Mouse (Mus musculus): ENCODE data around the gene 2310022B05Rik. TPM values are rescaled to one million over a fixed set of nuclear protein-coding genes. Genes with fewer than 3 reads are reported as not detected.

The 2310022B05Rik gene
- polyA plus RNA-seq, 1 experiment from 2014 or later: 9.4 TPM

- Histone ChIP-seq H3K36me3 (peaks cover 92% of the 10 kb centered on the region), H3K27ac (no peak overlapping the region), H3K9me3 (replicated peaks) (no peaks in the 10 kb centered on the region), H3K4me2 (no peak overlapping the region), H3K4me3 (no peak overlapping the region), H3K9ac (no peak overlapping the region), H3K4me1 (no peaks in the 10 kb centered on the region), H3K27me3 (replicated peaks) (no peaks in the 10 kb centered on the region)
- 81% methylated on average over 10 of the region's 10 CpGs for WGBS (ENCODE audit: insufficient replicate concordance)
- no peak for ATAC-seq
Measured at GRCm38 (mm10) chr8:124681077-124681791, 18.1 kb upstream of the 2310022B05Rik start.

DNA sequence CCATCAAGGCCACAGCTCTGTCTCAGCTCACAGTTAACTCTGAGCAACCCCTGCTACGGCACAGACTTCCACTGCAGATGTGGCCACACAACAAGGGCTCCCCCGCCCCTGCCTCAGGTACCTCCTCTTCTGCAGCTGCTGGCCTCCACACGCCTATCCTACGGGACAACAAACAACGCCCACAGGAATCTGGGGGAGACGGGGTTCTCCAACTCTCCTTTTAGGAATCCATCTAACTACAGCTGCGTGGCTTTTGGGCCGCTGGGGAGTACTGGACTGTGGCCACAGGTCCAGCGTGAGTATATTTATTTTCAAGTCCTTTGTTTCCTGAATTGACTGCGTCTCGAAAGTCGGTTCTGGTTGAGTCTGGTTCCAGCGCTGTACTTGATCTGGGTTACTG lies 15.1 kb upstream of the 2310022B05Rik start:
- no peak for ATAC-seq
- no peak overlapping the region for H3K4me2 ChIP-seq
- no peak overlapping the region for H3K4me3 ChIP-seq
- no peak overlapping the region for H3K9ac ChIP-seq
- H3K9me3 ChIP-seq (replicated peaks): no peaks in the 10 kb centered on the region
- no peak overlapping the region for H3K27ac ChIP-seq
- H3K4me1 ChIP-seq: no peaks in the 10 kb centered on the region
- H3K27me3 ChIP-seq (replicated peaks): no peaks in the 10 kb centered on the region
- 88% methylated on average over 13 of the region's 13 CpGs for WGBS (ENCODE audit: insufficient replicate concordance)
- H3K36me3 ChIP-seq: peaks cover 91% of the 10 kb centered on the region

DNA sequence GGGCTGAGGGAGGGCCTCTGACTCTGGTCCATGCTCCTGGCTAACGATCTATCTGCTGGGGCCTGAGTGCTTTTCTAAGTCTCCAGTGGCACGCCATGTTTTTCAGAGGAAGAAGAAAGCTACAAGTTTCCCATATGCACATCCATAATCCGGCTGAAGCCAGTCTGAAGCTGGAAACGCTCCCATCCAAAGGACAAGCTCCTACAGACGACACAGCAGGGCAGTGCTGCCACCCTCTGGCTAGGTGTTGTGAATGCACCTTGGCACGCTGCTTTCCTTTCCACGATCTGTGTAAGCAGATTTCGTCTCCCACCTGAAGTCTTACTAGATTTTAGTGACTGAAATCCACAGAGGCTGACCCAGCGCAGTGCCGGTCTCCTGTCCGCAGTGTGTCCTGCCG lies 14.3 kb upstream of the 2310022B05Rik start:
- no peak overlapping the region for H3K4me3 ChIP-seq
- H3K9me3 ChIP-seq (replicated peaks): no peaks in the 10 kb centered on the region
- ATAC-seq: no peak
- no peak overlapping the region for H3K4me2 ChIP-seq
- no peaks in the 10 kb centered on the region for H3K4me1 ChIP-seq
- H3K27me3 ChIP-seq (replicated peaks): no peaks in the 10 kb centered on the region
- peaks cover 90% of the 10 kb centered on the region for H3K36me3 ChIP-seq
- H3K9ac ChIP-seq: no peak overlapping the region
- H3K27ac ChIP-seq: no peak overlapping the region
- WGBS (ENCODE audit: insufficient replicate concordance): 62% methylated on average over 12 of the region's 12 CpGs

DNA sequence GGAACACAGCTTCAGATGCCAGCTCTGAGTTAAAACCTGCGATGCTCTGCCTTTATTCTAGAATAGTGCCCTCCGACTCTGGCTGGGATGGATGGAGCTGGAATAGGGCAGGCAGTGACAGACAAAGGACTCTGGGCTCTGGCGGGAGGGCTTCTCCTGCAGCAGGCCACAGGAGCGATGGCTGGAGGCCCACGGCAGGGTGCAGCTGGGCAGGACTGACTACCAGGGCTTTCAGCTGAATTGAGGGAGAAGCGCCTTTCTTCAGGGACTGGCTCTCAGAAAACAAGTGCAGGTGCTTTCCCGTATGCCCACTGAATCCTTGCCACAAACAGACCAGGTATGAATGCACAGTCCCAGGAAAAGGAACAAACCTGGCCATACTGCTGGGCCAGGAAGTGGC lies 13.9 kb upstream of the 2310022B05Rik start:
- no peaks in the 10 kb centered on the region for H3K9me3 ChIP-seq (replicated peaks)
- no peak overlapping the region for H3K4me2 ChIP-seq
- WGBS (ENCODE audit: insufficient replicate concordance): 83% methylated on average over 7 of the region's 7 CpGs
- no peak overlapping the region for H3K4me3 ChIP-seq
- no peak for ATAC-seq
- H3K27me3 ChIP-seq (replicated peaks): no peaks in the 10 kb centered on the region
- no peaks in the 10 kb centered on the region for H3K4me1 ChIP-seq
- no peak overlapping the region for H3K27ac ChIP-seq
- H3K36me3 ChIP-seq: peaks cover 90% of the 10 kb centered on the region
- no peak overlapping the region for H3K9ac ChIP-seq

DNA sequence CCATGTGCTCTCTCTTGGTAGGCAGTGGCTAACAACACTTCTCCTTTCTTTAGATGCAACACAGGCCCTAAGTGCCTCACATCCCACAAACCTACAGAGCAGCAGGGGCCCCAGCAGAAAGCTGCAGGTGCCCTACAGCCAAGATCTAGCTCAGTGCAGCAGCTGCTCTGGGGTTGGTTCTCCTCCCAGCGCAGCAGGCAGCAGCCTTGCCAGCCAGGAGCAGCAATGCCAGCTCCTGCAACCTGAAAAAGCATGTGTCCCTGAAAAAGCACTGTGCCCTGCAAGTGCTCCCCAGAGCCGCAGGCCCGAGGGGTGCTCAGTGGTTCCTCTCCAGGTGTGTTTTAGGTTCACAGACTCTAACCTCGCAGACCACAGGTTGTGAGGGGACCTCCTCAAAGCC lies 13.5 kb upstream of the 2310022B05Rik start:
- Histone ChIP-seq H3K9ac (no peak overlapping the region), H3K36me3 (peaks cover 87% of the 10 kb centered on the region), H3K4me1 (no peaks in the 10 kb centered on the region), H3K4me2 (no peak overlapping the region), H3K27ac (no peak overlapping the region), H3K4me3 (no peak overlapping the region), H3K27me3 (replicated peaks) (no peaks in the 10 kb centered on the region), H3K9me3 (replicated peaks) (no peaks in the 10 kb centered on the region)
- WGBS (ENCODE audit: insufficient replicate concordance): 82% methylated on average over 4 of the region's 4 CpGs
- ATAC-seq: no peak

DNA sequence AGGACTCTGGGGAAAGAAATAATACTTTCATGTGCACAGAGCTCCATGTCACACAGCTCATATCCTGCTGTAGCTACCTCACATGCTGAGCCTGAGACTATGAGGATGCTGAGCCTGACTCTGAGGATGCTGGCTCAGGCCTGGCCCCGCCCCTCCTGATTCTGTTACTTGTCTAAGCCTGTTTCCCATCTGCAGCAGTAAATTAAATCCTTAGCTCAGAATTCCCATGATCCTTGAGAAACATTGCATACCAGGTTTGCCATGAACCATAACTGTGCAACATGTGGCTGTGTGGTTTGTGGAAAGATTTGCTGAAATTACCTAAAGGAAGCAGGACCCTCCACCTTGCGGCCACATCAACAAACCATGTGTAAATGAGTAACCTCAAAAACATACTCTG lies 9.2 kb upstream of the 2310022B05Rik start:
- H3K4me1 ChIP-seq: no peaks in the 10 kb centered on the region
- no peaks in the 10 kb centered on the region for H3K27me3 ChIP-seq (replicated peaks)
- H3K9me3 ChIP-seq (replicated peaks): no peaks in the 10 kb centered on the region
- ATAC-seq: no peak
- no peak overlapping the region for H3K4me3 ChIP-seq
- H3K4me2 ChIP-seq: no peak overlapping the region
- no peak overlapping the region for H3K27ac ChIP-seq
- peaks cover 64% of the 10 kb centered on the region for H3K36me3 ChIP-seq
- H3K9ac ChIP-seq: no peak overlapping the region
- WGBS (ENCODE audit: insufficient replicate concordance): 80% methylated on average over 2 of the region's 2 CpGs

DNA sequence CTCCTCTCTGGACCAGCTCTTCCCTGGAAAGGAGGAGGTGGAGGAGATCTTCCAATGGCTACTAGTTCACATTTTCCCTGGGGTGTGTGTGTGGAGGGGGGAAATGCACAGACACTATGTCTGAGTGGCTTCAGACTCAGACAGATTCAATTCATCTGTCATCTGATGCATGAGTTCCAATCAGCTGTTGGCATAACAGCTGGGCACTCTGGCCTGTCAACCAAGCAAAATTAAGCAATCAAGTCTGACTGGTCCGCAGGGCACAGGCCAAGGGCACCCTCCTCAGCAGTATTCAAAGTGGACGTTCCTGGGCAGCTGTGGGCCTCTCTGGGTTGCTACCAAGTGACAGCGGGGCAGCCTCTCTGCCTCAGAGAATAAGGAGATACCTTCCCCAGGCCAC lies 5.6 kb upstream of the 2310022B05Rik start:
- Histone ChIP-seq H3K4me3 (no peak overlapping the region), H3K9ac (no peak overlapping the region), H3K27me3 (replicated peaks) (no peaks in the 10 kb centered on the region), H3K9me3 (replicated peaks) (no peaks in the 10 kb centered on the region), H3K36me3 (peaks cover 32% of the 10 kb centered on the region), H3K4me1 (peaks cover 1% of the 10 kb centered on the region; the same call in 1 of the 2 replicates), H3K4me2 (no peak overlapping the region), H3K27ac (no peak overlapping the region)
- ATAC-seq: no peak
- 73% methylated on average over 3 of the region's 3 CpGs for WGBS (ENCODE audit: insufficient replicate concordance)

DNA sequence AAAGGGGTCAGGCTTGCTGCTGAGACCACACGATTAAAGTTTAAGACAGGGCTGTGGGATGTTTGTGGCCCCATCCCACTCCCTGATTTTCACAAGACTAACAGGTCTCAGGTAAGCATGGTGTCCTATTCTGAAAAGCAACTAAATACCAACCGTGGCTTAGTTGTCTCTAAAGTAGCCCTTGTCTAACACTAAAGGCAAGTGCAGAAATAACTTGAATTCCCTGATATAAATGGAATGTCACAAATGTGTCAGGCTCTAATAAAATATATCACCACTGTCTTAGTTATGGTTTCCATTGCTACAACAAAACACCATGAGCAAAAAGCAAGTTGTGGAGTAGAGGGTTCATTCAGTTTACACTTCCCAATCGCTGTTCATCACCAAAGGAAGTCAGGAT lies 1.2 kb upstream of the 2310022B05Rik start:
- 68% methylated on average over 3 of the region's 3 CpGs for WGBS (ENCODE audit: insufficient replicate concordance)
- Histone ChIP-seq H3K9me3 (replicated peaks) (no peaks in the 10 kb centered on the region), H3K27ac (no peak overlapping the region), H3K4me1 (peaks cover 38% of the 10 kb centered on the region), H3K4me3 (no peak overlapping the region), H3K4me2 (no peak overlapping the region), H3K36me3 (no peaks in the 10 kb centered on the region), H3K27me3 (replicated peaks) (no peaks in the 10 kb centered on the region), H3K9ac (no peak overlapping the region)
- ATAC-seq: no peak

DNA sequence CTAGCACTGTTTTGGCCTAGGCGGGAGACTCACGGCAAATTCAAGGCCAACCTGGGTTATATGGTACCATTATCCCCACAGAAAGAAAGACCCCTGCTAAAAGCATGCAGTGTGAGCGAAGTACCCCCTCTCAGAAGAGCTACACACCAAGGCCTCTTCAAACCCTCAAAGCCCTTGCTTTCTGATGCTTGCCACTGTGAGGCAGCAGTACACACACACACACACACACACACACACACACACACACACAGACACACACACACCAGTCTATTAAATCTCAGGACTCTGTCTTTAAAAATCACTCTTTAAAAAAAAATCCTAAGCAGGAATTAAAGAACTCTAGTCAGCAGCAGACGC lies 683 bp upstream of the 2310022B05Rik start:
- peak overlapping the region; percentile 99 for H3K4me2 ChIP-seq
- ATAC-seq: no peak
- peaks cover 43% of the 10 kb centered on the region for H3K4me1 ChIP-seq
- H3K4me3 ChIP-seq: peak overlapping the region; percentile 82; the same call in 1 of the 2 replicates
- H3K27ac ChIP-seq: peak overlapping the region; percentile 78; the same call in 1 of the 2 replicates
- 72% methylated on average over 4 of the region's 4 CpGs for WGBS (ENCODE audit: insufficient replicate concordance)
- H3K36me3 ChIP-seq: no peaks in the 10 kb centered on the region
- no peaks in the 10 kb centered on the region for H3K27me3 ChIP-seq (replicated peaks)
- no peaks in the 10 kb centered on the region for H3K9me3 ChIP-seq (replicated peaks)
- H3K9ac ChIP-seq: no peak overlapping the region

DNA sequence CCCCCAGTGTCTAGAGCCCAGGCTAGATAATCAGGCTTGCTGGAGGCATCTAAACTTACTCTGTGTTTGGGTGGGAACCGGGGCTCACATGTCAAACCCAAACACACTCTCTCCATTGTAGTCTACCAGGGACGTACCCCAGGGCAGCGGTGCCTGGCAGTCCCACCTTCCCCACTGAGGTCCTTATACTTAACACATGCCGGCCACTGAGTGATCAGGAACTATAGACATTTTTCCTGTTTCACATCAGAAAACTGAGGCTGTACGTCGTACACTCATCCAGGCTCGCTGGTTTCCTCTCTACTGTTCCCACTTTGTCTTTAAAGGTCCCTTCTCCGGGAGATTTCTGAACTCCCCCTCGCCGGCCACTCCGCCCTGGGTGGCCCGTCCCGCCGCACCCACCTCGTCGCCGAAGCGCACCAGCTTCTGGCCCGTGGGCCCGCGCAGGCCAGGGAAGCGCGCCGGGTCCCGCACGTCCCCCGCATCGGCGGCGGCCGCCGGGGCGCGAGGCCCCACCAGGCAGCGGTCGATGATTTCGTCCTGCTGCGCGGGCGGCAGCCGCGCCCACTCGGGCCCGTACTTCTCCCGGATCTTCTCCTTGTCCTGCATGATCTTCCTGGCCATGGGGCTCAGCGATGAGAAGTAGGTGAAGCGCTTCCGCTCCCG lies 590 bp downstream of the 2310022B05Rik start:
- ATAC-seq: peak; percentile 28
- H3K4me1 ChIP-seq: peaks cover 55% of the 10 kb centered on the region
- WGBS (ENCODE audit: insufficient replicate concordance): under 1% methylated on average over 49 of the region's 49 CpGs

GRCm38 (mm10) chr8:124661781-124662180 lies 1.4 kb downstream of the 2310022B05Rik start:
- Histone ChIP-seq H3K36me3 (no peaks in the 10 kb centered on the region), H3K4me1 (peaks cover 63% of the 10 kb centered on the region), H3K4me3 (peak overlapping the region; percentile 82), H3K27me3 (replicated peaks) (no peaks in the 10 kb centered on the region), H3K9me3 (replicated peaks) (no peaks in the 10 kb centered on the region), H3K9ac (peak overlapping the region; percentile 89), H3K4me2 (peak overlapping the region; percentile 99), H3K27ac (no peak overlapping the region; the same call in 1 of the 2 replicates)
- WGBS (ENCODE audit: insufficient replicate concordance): 54% methylated on average over 9 of the region's 9 CpGs
- no peak for ATAC-seq

More for the DNA sequence above, 590 bp downstream of the 2310022B05Rik start:
- Histone ChIP-seq H3K4me3 (peak overlapping the region; percentile 82), H3K9me3 (replicated peaks) (no peaks in the 10 kb centered on the region), H3K27me3 (replicated peaks) (no peaks in the 10 kb centered on the region), H3K36me3 (no peaks in the 10 kb centered on the region), H3K27ac (peak overlapping the region; percentile 78), H3K4me2 (peak overlapping the region; percentile 99), H3K9ac (peak overlapping the region; percentile 89)

DNA sequence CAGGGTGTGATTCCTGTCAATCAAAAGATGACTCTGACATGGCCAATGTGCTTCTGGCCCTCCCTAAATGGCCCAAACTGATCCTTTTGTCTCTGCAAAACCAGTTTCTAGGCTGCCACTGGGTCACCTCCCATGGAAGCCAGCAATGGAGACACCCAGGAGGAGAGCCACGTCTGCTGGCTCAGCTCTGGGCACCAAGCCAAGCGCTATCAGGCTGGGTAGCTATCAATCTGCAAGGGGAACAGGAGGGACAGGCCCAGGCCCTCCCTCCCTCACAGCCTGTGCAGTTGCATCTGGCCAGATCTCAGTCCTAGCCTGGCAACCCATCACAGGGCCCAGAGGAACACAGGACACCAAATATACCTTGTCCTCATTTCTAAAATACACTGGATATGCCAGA lies 4.8 kb downstream of the 2310022B05Rik start:
- 26% methylated on average over 2 of the region's 2 CpGs for WGBS (ENCODE audit: insufficient replicate concordance)
- Histone ChIP-seq H3K4me1 (peaks cover 86% of the 10 kb centered on the region), H3K27ac (peak overlapping the region; percentile 82), H3K9me3 (replicated peaks) (no peaks in the 10 kb centered on the region), H3K27me3 (replicated peaks) (no peaks in the 10 kb centered on the region), H3K4me2 (peak overlapping the region; percentile 53), H3K4me3 (peak overlapping the region; percentile 1; the same call in 1 of the 2 replicates), H3K36me3 (peaks cover 3% of the 10 kb centered on the region; the same call in 1 of the 2 replicates), H3K9ac (peak overlapping the region; percentile 17; the same call in 1 of the 2 replicates)
- ATAC-seq: peak; percentile 77
